Mouse (Mus musculus): ENCODE results near the gene Atp6v0a1.

Gene Atp6v0a1

GRCm38 (mm10) chr11:101009046-101009887 lies at the start of gene Atp6v0a1:
Gene Atp6v0a1, plus strand, starts transcription at chr11:101009452.
- peak; percentile 98 for DNase-seq (ENCODE audit: extremely low spot score)

GRCm38 (mm10) chr11:100959464-100959810 lies 49.8 kb upstream of the Atp6v0a1 start:
- peak; percentile 69 for DNase-seq (ENCODE audit: extremely low spot score)

GRCm38 (mm10) chr11:100959826-100960225 lies 49.4 kb upstream of the Atp6v0a1 start:
- no peak for DNase-seq (ENCODE audit: extremely low spot score)

- no peak for DNase-seq (ENCODE audit: extremely low spot score)
Observed at GRCm38 (mm10) chr11:100960540-100960939, 48.7 kb upstream of the Atp6v0a1 start.

GRCm38 (mm10) chr11:100962371-100962911 lies 46.8 kb upstream of the Atp6v0a1 start:
- no peak for DNase-seq (ENCODE audit: extremely low spot score)

GRCm38 (mm10) chr11:100963647-100964046 lies 45.6 kb upstream of the Atp6v0a1 start:
- DNase-seq (ENCODE audit: extremely low spot score), result no peak

- no peak for DNase-seq (ENCODE audit: extremely low spot score)
Observed at GRCm38 (mm10) chr11:100964180-100964579, 45.1 kb upstream of the Atp6v0a1 start.

- DNase-seq (ENCODE audit: extremely low spot score), result no peak
Observed at GRCm38 (mm10) chr11:100964901-100965542, 44.2 kb upstream of the Atp6v0a1 start.

- DNase-seq (ENCODE audit: extremely low spot score), result no peak
Observed at GRCm38 (mm10) chr11:100965760-100966159, 43.5 kb upstream of the Atp6v0a1 start.

GRCm38 (mm10) chr11:100967376-100967775 lies 41.9 kb upstream of the Atp6v0a1 start:
- DNase-seq (ENCODE audit: extremely low spot score), result no peak

GRCm38 (mm10) chr11:100967881-100968420 lies 41.3 kb upstream of the Atp6v0a1 start:
- DNase-seq (ENCODE audit: extremely low spot score), result no peak

- no peak for DNase-seq (ENCODE audit: extremely low spot score)
Observed at GRCm38 (mm10) chr11:100968501-100968900, 40.8 kb upstream of the Atp6v0a1 start.

GRCm38 (mm10) chr11:100969189-100969743 lies 40.0 kb upstream of the Atp6v0a1 start:
- DNase-seq (ENCODE audit: extremely low spot score), result no peak

- no peak for DNase-seq (ENCODE audit: extremely low spot score)
Observed at GRCm38 (mm10) chr11:100969744-100970556, 39.3 kb upstream of the Atp6v0a1 start.

- DNase-seq (ENCODE audit: extremely low spot score), result peak; percentile 58
Observed at GRCm38 (mm10) chr11:100970557-100970937, 38.7 kb upstream of the Atp6v0a1 start, which contains the start of gene Cavin1. Gene Cavin1, minus strand, starts transcription at chr11:100970887.

GRCm38 (mm10) chr11:100971455-100971854 lies 37.8 kb upstream of the Atp6v0a1 start:
- DNase-seq (ENCODE audit: extremely low spot score), result no peak

- no peak for DNase-seq (ENCODE audit: extremely low spot score)
Observed at GRCm38 (mm10) chr11:100973245-100973644, 36.0 kb upstream of the Atp6v0a1 start.

GRCm38 (mm10) chr11:100974381-100974970 lies 34.8 kb upstream of the Atp6v0a1 start:
- no peak for DNase-seq (ENCODE audit: extremely low spot score)

GRCm38 (mm10) chr11:100975241-100975640 lies 34.0 kb upstream of the Atp6v0a1 start:
- DNase-seq (ENCODE audit: extremely low spot score), result no peak

GRCm38 (mm10) chr11:100979887-100980286 lies 29.4 kb upstream of the Atp6v0a1 start:
- no peak for DNase-seq (ENCODE audit: extremely low spot score)

GRCm38 (mm10) chr11:100980438-100980837 lies 28.8 kb upstream of the Atp6v0a1 start:
- no peak for DNase-seq (ENCODE audit: extremely low spot score)
